Mouse (Mus musculus) ES-E14 (cell line): ENCODE data around the gene Rab43.

ENCODE experiments used
- CHD2 ChIP-seq: IDR thresholded peaks from 2 replicates; pipeline ENCODE4 v1.6.1; 2014; ENCODE audit warnings: mild to moderate bottlenecking, low read depth, low read length, inconsistent platforms
- HCFC1 ChIP-seq: IDR thresholded peaks from 2 replicates; pipeline ENCODE4 v1.6.1; 2012; ENCODE audit warnings: low read length, inconsistent platforms, borderline replicate concordance; ENCODE audit not compliant: insufficient read depth
- ZC3H11A ChIP-seq: IDR thresholded peaks from 2 replicates; pipeline ENCODE4 v1.6.1; 2012; ENCODE audit warnings: low read depth, mild to moderate bottlenecking, inconsistent platforms, low read length, borderline replicate concordance
- ZNF384 ChIP-seq: IDR thresholded peaks from 2 replicates; pipeline ENCODE4 v1.6.1; 2012; ENCODE audit warnings: low read depth, low read length, inconsistent platforms

DNA sequence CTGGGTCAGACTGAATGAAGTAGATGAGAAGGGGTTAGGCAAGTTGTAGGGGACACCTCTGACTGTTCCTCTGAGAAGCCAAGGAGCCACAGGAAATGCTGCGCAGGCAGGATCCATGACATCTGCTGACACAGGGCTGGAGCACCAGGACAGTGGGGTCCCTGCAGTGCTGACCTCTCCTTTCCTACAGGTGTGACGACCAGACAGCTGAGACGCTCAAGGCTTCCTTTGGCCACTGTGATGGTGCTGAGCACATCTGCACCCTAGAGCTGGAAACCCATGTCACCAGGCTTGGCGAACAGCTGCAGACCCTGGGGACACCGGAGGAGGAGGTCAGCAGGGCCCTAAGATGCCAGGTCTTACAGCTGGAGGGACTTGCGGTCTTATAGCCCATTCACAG, 60.4 kb downstream of the Rab43 start:
- no peak for TF ChIP-seq CHD2
- TF ChIP-seq ZC3H11A = no peak
- TF ChIP-seq HCFC1 = no peak
- no peak for TF ChIP-seq ZNF384
